Mouse (Mus musculus): ENCODE measurements around the gene Jmjd6. TPM values are rescaled to one million over a fixed set of nuclear protein-coding genes. Genes with fewer than 3 reads are reported as not detected.

Jmjd6 gene
- polyA plus RNA-seq (2012; ENCODE audit: low replicate concordance), result 26.1 and 44.1 TPM in 2 replicates

GRCm38 (mm10) chr11:116843261-116844233 lies at the start of gene Jmjd6, which contains the start of gene Mettl23:
Gene Jmjd6 (minus strand): TSS chr11:116843449.
Gene Mettl23 (plus strand): TSS chr11:116843278.

GRCm38 (mm10) chr11:116852891-116853511 lies 9.8 kb upstream of the Jmjd6 start, which contains the start of gene Srsf2:
Gene Srsf2 (minus strand): TSS chr11:116853094.

GRCm38 (mm10) chr11:116852291-116852890 lies 9.1 kb upstream of the Jmjd6 start, which contains the start of gene Mfsd11:
Gene Mfsd11 (plus strand): TSS chr11:116852440.

GRCm38 (mm10) chr11:116827534-116828165 lies 15.6 kb downstream of the Jmjd6 start, which contains the start of gene Mxra7:
Gene Mxra7 (minus strand): TSS chr11:116828046.

Other genes with a start within 250 kb of the Jmjd6 start
- 62.6 and 75.2 TPM in 2 replicates for gene Rhbdf2, start 216.4 kb downstream of the Jmjd6 start, polyA plus RNA-seq (2012; ENCODE audit: low replicate concordance)
- gene Prcd, start 189.9 kb downstream of the Jmjd6 start, polyA plus RNA-seq (2012; ENCODE audit: low replicate concordance), result not detected in 2 replicates
- gene Cygb, start 189.1 kb downstream of the Jmjd6 start, polyA plus RNA-seq (2012; ENCODE audit: low replicate concordance), result 0.69 and 0.93 TPM in 2 replicates
- not detected in 2 replicates for gene St6galnac1, start 67.9 kb downstream of the Jmjd6 start, polyA plus RNA-seq (2012; ENCODE audit: low replicate concordance)
- 1.1 and 1.2 TPM in 2 replicates for gene Mxra7, start 15.4 kb downstream of the Jmjd6 start, polyA plus RNA-seq (2012; ENCODE audit: low replicate concordance)
- gene Mettl23, start 171 bp downstream of the Jmjd6 start, polyA plus RNA-seq (2012; ENCODE audit: low replicate concordance), result 76.3 and 81.2 TPM in 2 replicates
- 11.9 and 13.4 TPM in 2 replicates for gene Mfsd11, start 9.0 kb upstream of the Jmjd6 start, polyA plus RNA-seq (2012; ENCODE audit: low replicate concordance)
- 1,615 and 1,893 TPM in 2 replicates for gene Srsf2, start 9.6 kb upstream of the Jmjd6 start, polyA plus RNA-seq (2012; ENCODE audit: low replicate concordance)
- gene Mgat5b, start 75.4 kb upstream of the Jmjd6 start, polyA plus RNA-seq (2012; ENCODE audit: low replicate concordance), result not detected in 2 replicates

All from leukemia stem cell, adult 10-12 weeks (primary cell).